Mouse (Mus musculus): ENCODE results near the gene Cacna2d2. TPM values are rescaled to one million over a fixed set of nuclear protein-coding genes. Genes with fewer than 3 reads are reported as not detected.

Cacna2d2 gene
- total RNA-seq, 2 experiments from 2014 or later = 16.8 to 21.2 TPM

GRCm38 (mm10) chr9:107452552-107452951 lies 53.1 kb downstream of the Cacna2d2 start:
- peak in 1 of 2 experiments; percentile 46 for DNase-seq (ENCODE audit: extremely low spot score in 1 of 2, low spot score in 1 of 2)

- DNase-seq (ENCODE audit: extremely low spot score in 1 of 2, low spot score in 1 of 2) = no peak
These were observed 53.7 kb downstream of the Cacna2d2 start for GRCm38 (mm10) chr9:107453151-107453550.

GRCm38 (mm10) chr9:107456667-107457066 lies 57.3 kb downstream of the Cacna2d2 start:
- peak; percentile 63 to 76 for DNase-seq (ENCODE audit: extremely low spot score in 1 of 2, low spot score in 1 of 2)

- DNase-seq (ENCODE audit: extremely low spot score in 1 of 2, low spot score in 1 of 2) = no peak
These were observed 63.5 kb downstream of the Cacna2d2 start for GRCm38 (mm10) chr9:107462907-107463306.

- peak; percentile 86 to 97 for DNase-seq (ENCODE audit: extremely low spot score in 1 of 2, low spot score in 1 of 2)
These were observed 64.1 kb downstream of the Cacna2d2 start for GRCm38 (mm10) chr9:107463509-107463908.

DNA sequence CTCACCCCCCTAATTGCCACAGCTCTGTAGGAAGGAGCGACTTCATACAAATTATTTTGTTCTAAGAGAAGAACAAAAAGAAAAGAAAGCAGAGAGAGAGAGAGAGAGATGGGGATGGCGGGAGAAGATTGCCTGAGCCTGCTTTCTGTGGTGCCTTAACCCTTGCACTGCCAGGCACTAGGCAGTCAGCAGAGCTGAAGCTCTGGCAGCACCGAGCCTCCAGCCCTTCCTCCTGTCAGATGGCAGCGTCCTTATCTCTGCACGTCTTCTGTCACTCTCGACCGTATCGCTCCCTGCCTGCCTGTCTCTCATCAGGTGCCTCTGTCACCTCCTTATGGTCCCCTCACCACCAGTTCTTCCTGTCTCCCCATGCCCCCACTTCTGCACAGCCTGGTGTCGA lies 64.7 kb downstream of the Cacna2d2 start:
- no peak for DNase-seq (ENCODE audit: extremely low spot score in 1 of 2, low spot score in 1 of 2)

DNA sequence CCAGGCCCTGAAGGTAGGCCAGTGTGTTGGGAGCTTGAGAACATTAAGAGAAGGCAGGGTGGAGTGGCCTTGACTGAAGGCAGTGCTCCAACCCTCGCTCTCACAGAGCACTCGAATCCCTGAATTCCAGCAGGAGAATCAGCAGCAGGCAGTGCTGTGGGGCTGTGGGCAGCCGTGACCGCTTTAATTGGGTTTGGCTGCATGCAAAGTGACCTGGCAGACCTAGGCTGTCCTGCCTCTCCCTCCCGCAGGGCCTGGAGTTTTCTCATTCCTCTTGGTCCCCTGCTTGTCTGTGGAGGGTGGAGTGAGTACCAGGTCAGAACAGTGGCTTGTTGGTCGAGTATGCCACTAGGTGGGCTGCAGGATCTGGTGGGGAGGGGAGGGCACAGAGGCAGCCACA lies 66.2 kb downstream of the Cacna2d2 start:
- no peak for DNase-seq (ENCODE audit: extremely low spot score in 1 of 2, low spot score in 1 of 2)

DNA sequence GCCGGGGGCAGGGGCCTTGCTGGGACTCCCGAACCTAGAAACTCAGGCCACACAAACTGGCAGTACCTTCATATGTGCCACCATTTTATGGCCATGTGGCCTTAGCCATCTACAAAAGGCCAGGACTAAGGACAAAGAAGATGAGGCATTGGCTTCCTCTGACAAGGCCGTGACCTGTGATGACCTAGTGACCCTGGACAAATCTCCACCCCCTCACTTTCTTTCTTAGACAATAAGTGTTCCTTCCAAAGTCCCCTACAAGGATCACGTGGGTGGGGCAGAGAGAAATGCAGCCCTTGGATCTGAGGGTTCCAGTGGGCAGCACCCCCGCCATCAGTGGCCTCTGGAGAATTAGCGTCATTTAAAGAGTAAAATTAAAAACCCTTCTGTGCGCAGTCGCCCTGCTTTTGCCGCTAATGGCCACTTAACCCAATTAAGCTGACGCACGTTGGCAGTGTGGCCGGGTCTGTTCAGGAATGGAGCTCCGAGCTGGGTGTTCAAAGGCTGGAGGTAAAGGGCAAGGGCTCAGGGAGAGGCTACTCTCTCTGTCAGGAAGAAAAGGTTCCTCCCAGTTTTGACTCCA lies 69.9 kb downstream of the Cacna2d2 start:
- DNase-seq (ENCODE audit: extremely low spot score in 1 of 2, low spot score in 1 of 2) = no peak

GRCm38 (mm10) chr9:107470427-107470826 lies 71.0 kb downstream of the Cacna2d2 start:
- DNase-seq (ENCODE audit: extremely low spot score in 1 of 2, low spot score in 1 of 2) = no peak

DNA sequence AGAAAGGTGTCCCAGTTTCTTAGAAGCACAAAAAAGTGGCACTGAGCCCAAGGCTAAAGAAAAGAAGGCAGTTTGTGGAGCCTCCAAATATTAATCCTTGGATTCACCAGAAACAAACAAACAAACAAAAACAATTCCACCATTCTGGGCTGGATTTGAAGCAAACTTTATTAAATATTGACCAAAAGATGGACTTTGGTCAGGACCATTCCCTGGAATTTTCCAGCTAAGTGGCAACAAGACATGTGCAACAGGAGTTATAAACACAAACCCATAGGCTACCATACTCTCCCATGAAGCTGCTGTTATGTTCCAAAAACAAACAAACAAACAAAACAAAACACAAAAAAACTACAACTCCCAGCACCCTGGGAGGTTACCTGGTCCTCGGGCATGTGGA lies 74.6 kb downstream of the Cacna2d2 start:
- no peak for DNase-seq (ENCODE audit: extremely low spot score in 1 of 2, low spot score in 1 of 2)

DNA sequence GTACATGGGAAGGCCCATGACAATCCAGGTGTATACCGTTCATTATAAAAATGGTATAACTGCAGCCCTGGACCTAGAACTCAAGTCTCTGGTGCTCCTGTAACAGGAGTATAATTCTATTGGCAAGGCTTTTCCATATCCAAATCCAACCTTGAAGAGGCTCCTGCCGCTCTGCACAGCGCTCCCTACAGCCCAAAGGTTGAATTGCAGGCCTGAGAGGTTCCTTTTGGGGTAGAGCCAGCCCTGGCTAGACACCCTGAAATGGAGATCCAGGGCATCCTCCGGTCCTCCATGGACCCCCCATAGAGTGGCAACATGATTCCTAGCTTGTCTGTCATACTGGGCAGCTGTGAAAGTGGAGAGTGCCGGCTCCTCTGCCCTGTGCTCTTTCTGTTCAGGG lies 79.6 kb downstream of the Cacna2d2 start:
- DNase-seq (ENCODE audit: extremely low spot score in 1 of 2, low spot score in 1 of 2) = no peak

GRCm38 (mm10) chr9:107479593-107479992 lies 80.2 kb downstream of the Cacna2d2 start:
- no peak for DNase-seq (ENCODE audit: extremely low spot score in 1 of 2, low spot score in 1 of 2)

DNA sequence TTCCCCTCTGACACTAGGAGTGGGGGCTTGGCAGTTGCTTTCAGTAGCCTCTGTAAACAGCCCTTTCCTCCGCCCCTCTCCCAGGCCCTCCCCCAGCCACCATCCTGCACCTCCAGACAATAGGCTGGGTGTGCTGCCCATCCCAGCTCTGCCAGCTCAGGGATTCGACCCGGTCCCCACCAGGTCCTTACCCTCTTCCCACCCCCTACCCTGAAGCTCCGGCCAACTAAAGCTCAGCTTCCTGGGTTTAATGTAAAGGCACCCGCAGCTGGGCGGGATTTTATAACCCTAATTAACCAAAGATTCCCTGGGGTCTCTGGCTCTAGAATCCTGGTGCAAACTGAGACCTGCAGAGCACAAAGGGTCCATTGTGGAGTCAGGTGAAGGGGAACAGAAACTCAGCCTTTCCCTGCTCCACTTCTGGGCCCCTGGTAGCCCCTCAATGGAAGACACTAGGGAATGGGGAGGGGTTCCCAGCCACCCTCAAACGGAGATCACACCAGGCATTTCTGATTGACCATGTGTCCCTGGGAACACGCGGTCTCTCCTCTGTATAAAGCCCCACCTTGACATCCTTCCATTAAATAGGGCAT lies 81.2 kb downstream of the Cacna2d2 start:
- no peak for DNase-seq (ENCODE audit: extremely low spot score in 1 of 2, low spot score in 1 of 2)

DNA sequence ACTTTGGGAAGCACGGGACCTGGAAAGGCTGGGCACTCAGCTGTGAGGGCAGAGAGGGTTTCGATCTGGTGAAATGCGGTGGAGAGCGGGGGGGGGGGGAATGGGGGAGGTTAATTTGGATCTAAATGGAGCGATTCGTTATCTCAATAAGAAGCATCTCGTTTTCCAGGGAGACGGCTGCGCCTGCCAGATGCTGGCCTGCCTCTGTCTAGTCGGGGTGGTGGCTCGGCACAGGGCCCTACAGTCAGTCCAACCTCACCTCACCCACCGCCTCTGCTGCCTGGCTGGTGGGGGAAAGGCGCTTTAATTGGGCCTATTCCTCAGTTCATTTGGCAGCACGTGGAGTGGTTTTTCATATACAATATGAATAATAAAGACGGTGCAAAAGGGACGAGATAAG lies 81.9 kb downstream of the Cacna2d2 start:
- no peak for DNase-seq (ENCODE audit: extremely low spot score in 1 of 2, low spot score in 1 of 2)

GRCm38 (mm10) chr9:107482004-107482403 lies 82.6 kb downstream of the Cacna2d2 start:
- no peak for DNase-seq (ENCODE audit: extremely low spot score in 1 of 2, low spot score in 1 of 2)

- DNase-seq (ENCODE audit: extremely low spot score in 1 of 2, low spot score in 1 of 2) = no peak
These were observed 83.4 kb downstream of the Cacna2d2 start for GRCm38 (mm10) chr9:107482770-107483169.

GRCm38 (mm10) chr9:107483714-107484113 lies 84.3 kb downstream of the Cacna2d2 start:
- DNase-seq (ENCODE audit: extremely low spot score in 1 of 2, low spot score in 1 of 2) = no peak

- peak in 1 of 2 experiments; percentile 26 for DNase-seq (ENCODE audit: extremely low spot score in 1 of 2, low spot score in 1 of 2)
These were observed 84.9 kb downstream of the Cacna2d2 start for GRCm38 (mm10) chr9:107484302-107484701.

GRCm38 (mm10) chr9:107484766-107485165 lies 85.4 kb downstream of the Cacna2d2 start:
- no peak for DNase-seq (ENCODE audit: extremely low spot score in 1 of 2, low spot score in 1 of 2)

- DNase-seq (ENCODE audit: extremely low spot score in 1 of 2, low spot score in 1 of 2) = no peak
These were observed 86.7 kb downstream of the Cacna2d2 start for GRCm38 (mm10) chr9:107486086-107486485.

DNA sequence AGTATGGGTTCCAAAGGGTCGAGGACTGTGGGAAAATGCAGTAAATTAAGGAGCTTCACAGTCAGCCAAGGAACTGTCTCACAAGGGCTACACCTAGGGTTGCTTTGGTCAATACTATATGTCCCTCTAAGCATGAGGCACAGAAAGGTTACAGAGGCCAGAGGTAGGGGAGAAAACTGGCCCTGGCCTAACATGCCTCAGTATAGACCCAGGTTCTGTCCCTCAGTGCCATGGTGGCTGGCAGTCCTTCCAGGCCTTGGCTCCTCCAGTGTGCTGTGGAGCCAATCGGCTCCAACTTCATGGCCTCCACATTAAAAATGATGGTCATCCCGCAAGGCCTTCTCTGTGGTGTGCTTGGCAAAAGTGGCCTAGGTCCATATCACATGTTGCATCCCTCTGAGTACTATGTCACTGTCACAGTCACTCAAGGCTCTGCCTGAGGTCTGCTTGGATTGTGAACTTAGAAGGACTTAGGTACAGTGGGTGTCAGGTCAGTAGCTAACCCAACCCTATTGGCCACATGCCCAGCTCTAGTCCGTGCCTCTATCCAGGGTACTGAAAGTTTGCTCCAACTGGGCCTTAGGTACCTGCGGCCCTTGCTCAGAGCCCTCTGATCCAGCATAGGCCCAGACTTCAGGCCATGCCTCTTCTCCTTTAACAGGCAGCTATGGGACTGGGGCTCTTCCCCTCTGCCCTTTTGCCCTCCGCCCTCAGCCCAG lies 87.3 kb downstream of the Cacna2d2 start:
- no peak for DNase-seq (ENCODE audit: extremely low spot score in 1 of 2, low spot score in 1 of 2)

DNA sequence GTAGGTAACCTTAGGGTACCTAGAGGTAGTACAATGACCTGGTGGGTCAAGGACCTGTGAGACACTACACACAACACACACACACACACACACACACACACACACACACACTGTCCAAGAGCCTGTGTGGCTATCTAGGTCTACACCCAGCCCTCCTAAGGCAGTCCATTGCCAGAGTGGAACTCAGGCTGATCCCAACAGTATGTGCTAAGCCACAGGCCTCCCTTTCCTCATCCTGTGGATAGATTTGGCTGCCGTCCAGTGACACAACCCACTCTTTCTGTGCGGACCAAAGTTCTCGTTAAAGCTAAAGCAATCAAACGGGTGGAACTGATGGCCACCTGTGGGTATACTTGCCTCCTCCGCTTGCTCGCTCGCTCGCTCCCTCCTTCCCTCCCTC lies 90.7 kb downstream of the Cacna2d2 start:
- no peak for DNase-seq (ENCODE audit: extremely low spot score in 1 of 2, low spot score in 1 of 2)
